Mouse (Mus musculus) layer of hippocampus, adult 9-10 months (tissue): ENCODE data around the gene Tmem245.

ENCODE experiments used
- DNase-seq: peaks from one replicate; pipeline ENCODE4 v3.0.0; 2022; ENCODE audit warnings: low spot score

The Tmem245 gene

GRCm38 (mm10) chr4:56946641-56947640 is at the start of gene Tmem245:
Tmem245 (minus strand) TSS chr4:56947437.
- peak; percentile 81 for DNase-seq

DNA sequence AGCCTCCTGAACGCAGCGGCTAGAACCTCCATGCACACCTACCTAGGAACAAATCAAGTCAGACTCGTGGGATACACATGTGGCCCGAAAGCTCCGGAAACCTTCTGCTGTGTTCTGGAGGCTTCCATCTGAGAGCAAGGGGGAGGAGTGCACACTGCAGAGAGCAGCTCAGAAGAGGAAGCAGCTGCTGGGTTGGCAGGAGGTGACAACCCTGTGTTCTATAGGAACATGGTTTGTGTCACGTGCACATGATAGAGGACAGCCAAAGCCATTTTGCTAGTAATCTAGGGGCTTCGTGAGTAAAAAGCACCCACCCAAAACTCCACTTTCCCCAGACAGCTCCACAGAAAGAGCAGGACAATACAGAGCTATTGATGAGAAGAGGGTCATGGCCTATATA is 46.1 kb upstream of the Tmem245 start:
- DNase-seq = no peak

DNA sequence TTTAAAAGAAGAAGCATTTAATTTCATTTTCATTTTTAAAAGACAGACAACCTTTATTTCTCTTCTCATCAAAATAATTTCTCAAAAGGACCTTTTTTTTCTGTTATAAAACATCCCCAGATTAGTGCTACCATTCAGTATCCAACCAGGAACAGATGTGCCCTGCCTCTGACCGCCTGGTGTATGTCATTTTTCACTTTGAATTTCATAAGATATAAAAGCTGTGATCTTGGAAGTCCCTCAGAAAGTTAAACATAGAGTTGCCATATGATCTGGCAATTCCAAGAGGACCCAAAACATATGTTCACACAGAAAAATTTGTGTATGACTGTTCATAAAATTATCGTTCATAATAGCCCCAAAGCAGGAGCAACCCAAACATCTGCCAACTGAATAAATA is 44.7 kb upstream of the Tmem245 start:
- no peak for DNase-seq

DNA sequence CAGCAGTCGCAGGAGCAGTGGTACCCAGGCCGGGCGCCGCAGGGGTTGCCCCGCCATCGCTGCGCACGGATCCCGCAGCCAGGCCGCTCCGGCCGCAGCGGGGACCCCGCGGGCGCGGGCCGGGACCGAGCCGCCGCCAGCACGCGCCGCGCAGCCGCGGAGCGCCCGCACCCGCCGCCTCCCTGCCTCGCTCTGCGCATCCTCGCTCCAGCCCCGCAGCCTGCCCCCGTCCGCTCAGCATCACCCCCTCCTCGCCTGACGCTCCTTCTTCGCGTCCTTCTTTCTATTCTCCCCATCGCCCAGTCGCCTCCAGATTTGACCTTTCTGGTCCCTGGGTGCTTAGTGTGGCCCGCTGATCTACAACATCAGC is 43.0 kb upstream of the Tmem245 start, which contains the start of gene Frrs1l:
Gene Frrs1l (minus strand): TSS at position 177 of the 370 bp plus-strand sequence.
- DNase-seq = no peak

DNA sequence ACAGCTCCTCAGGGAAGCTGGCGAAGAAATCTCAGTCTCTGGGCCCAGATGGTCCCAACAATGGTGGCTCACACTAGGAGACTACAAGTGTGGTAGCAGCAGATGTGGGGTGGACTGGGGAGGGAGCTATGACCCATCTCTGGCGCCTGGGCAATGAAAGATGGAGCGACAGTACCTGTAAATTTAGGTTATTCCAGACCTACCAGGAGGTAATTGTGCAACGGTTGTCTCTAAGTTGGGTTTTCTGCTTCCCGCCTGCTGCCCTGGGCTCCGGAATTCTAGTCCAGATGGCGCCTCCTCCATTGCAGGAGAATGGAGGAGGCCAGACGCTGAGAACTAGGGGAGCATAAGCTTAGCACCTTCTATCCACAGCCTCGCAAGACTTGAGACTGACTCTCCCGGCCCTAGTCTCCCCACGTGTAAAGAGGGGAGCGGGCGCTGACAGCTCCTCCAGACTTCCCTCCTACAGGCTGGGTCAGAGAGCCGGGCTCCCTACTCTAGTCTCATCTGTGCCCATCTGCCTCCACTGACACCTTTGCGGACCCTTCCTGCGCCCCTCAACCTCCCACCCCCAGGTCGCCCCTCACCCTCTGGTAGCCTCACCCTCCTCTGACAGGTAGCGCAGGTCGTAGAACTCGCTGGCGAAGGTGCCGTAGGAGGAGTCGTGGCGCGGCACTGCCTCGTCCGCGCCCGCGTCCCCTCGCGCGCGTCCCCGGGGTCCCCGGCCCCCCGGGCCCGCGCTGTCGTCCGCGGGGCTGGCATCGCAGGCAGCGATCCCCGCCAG is 42.4 kb upstream of the Tmem245 start:
- DNase-seq = no peak

DNA sequence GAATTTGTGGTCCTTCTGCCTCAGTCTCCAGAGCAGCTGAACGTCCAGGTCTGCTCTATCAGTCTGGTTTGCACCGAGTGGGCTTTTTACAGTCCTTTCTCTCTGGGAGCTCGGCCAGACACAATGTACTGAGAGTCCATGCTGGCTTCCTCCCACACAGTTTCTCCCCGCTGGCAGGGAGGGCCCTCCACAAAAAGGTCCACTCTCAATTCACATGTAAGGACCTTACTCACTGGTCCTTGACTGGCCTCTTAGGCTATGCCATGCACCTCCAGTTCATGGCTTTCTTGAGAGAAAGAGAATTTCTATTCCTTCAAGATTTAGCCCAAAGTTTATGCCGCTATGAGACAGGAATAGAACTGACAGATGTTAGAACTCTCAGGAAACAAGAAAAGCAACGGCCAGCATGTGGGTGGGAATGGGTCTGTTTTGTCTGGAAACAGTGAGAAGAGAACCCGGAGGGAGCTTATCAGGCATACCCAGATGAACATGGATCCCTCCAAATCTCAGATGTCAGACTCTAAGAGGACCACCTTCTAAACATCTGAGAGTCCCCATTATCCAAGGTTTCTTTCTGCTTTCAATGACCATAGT is 18.4 kb upstream of the Tmem245 start:
- DNase-seq = no peak

DNA sequence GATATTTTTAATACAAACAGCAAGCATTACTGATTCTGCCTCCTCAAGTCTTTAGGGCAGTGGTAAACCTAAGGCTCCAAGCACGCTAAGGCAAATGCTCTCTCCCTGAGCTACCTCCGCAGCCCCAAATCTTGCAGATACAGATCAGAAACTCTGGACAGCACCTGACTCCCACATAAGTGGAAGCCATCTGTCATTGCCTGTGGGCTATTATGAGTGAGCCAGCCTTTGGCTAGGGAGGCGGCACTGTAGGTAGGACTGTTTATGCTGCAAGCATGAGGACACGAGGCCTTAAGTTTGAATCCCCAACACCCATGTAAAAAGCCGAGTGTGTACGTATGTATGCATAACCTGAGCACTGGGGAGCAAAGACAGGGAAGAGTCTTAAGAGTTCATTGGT is 16.4 kb upstream of the Tmem245 start:
- no peak for DNase-seq

GRCm38 (mm10) chr4:56961320-56961925 is 14.2 kb upstream of the Tmem245 start:
- DNase-seq = no peak

DNA sequence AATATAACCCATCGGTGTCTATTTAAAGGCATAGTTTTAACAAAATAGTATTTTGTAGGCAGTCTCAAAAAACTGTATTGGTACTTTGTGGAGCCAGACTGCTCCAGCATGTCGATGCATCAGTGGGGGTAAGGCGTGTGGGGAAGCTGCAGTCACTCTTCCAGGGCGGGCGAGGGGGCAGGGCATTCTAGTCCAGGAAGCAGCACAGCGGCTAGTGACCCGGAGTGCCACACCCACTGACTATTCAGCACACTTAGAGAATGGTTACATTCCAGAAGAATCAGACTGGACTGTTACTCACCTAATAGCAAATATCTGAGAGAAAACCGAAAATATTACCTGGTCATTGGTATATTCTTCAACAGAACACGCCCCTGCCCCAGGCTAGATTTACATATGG is 10.3 kb upstream of the Tmem245 start:
- DNase-seq = no peak

GRCm38 (mm10) chr4:56953235-56953634 is 6.0 kb upstream of the Tmem245 start:
- no peak for DNase-seq

DNA sequence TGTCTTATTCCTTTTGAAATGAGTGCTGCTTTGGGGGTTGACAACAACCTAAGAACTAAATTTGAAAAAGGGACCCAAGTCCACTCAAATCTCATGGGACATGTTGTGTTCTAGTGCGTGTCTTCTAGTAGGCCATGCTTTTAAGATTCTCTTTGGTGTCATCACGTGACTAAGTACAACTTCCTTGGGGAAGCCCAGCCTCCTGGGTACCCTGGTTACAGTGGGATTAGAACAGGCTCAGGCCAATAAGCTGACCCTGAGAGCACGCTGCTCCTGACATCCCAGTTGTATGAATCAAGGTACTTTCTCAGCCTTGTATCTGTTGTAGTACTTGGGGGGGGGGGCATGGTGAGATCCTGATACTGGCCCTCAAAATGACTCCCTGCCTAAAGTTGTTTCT is 4.5 kb upstream of the Tmem245 start:
- no peak for DNase-seq

GRCm38 (mm10) chr4:56949494-56949893 is 2.3 kb upstream of the Tmem245 start:
- no peak for DNase-seq

- DNase-seq = no peak
Observed at GRCm38 (mm10) chr4:56946180-56946579, 1.1 kb downstream of the Tmem245 start.

DNA sequence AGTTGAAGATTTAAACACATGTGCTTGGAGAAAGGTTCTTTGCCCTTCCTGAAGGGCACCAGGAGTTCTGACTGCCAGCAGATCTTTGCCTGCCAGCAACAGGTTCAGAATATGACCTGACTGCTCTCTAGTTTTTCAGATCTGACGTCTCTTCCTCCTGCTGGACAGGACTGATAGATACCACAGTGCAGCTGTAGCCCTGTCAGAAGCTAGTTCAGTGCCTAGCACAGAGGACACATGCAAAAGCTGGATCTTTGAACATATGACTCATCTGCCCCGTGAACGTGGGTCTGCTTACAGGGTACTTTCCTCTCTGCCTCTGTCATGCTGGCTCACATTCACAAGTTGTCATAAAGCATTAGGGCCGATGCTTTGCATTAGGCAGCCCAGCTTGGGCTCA is 3.0 kb downstream of the Tmem245 start:
- no peak for DNase-seq

- DNase-seq = no peak
Observed at GRCm38 (mm10) chr4:56943258-56943657, 4.0 kb downstream of the Tmem245 start.

DNA sequence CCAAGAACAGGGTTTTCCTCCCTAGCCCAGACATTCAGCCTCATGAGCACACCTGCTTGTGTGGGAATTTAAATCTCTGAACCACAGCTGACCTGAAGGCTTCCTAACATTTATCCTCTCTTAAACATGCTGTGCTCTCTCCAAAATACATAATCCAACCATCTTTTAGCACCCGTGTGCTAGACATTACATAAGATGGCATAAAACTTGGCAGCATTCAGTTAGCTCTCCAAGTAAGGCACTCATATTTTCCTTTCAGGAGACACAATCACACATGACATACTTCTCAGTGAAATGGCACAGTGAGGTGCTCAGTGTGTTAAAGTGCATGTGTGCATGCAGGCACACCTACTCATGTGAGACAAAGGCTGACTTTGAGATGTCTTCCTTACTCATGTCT is 4.7 kb downstream of the Tmem245 start:
- DNase-seq = no peak

GRCm38 (mm10) chr4:56941481-56941880 is 5.8 kb downstream of the Tmem245 start:
- no peak for DNase-seq

- no peak for DNase-seq
Observed at GRCm38 (mm10) chr4:56937136-56937535, 10.1 kb downstream of the Tmem245 start.

DNA sequence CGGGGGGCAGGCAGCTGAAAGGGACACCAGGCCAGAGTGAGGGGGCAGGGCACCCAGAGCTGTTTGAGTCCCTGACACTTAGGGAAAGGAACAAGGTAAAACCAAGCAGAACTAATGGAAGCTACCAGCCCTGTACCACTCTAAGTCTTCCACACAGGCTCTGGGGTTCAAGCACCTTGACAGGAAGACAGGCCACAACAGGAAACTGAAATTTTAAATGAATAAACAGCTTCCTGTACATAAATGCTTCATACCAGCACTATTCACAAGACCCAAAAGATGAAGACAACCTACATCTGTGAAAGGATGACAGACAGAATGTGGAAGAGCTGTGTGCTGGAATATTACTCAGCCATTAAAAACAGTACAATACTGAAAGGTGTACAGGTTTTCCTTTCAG is 11.9 kb downstream of the Tmem245 start:
- DNase-seq = no peak

DNA sequence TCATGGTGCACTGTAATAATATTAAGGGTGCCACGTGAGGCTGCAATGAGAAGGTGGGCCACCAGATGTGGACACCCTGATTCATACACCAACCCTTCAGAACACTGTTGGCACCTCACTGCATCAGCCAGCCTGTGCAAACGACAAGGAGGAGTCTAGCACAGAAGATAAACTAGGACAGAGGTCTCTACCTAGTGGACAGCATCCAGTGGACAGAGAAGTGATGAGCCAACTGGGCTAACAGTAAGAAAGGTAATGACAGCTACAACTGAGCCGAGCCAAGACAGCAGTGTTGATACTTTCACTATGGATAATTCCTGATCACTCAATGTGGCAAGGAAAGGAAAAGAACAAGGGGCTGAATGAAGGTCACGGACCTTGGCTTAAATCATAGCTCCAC is 14.1 kb downstream of the Tmem245 start:
- no peak for DNase-seq

GRCm38 (mm10) chr4:56932096-56932495 is 15.1 kb downstream of the Tmem245 start:
- DNase-seq = no peak

DNA sequence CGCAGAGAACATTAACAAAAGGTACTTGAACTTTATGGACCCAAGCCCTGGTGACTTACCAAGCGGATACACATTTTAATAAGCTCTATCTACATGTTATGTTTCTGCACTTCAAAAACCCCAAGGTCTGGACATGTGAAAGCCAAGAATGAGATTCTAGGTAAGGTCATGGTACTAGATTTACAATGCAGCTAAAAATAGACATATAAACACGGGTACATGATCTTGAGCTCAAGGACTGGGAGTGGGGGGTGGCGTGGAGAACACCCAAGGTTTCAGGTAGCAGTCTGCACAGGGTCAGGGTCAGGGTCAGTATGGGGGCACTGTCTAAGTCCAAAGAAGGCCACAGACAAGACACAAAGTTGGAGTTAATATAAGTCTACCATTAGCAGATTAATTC is 16.9 kb downstream of the Tmem245 start:
- DNase-seq = no peak
